Mouse (Mus musculus) heart, embryonic 13.5 days (tissue): Measurements from ENCODE around the gene Jchain. TPM values are rescaled to one million over a fixed set of nuclear protein-coding genes. Genes with fewer than 3 reads are reported as not detected.

Experiments
- ATAC-seq: fragments of 200-750 bp; cut with Nextera tagmentation; 2 replicates; pipeline ENCODE4 v1.8.0; 2017; ENCODE audit warnings: moderate TSS enrichment; ENCODE audit not compliant: insufficient number of reproducible peaks, low FRiP score, low TSS enrichment; ENCODE audit errors: extremely low read depth
- H3K27ac ChIP-seq: fragments of 300-500 bp; sonication (generic); replicated peaks from 2 replicates; pipeline ENCODE4 v1.5.1; 2015; ENCODE audit warnings: moderate library complexity, mild to moderate bottlenecking, inconsistent platforms
- H3K27me3 ChIP-seq: fragments of 300-500 bp; sonication (generic); replicated peaks from 2 replicates; pipeline ENCODE4 v1.6.1; 2015; ENCODE audit warnings: mild to moderate bottlenecking, inconsistent platforms
- H3K36me3 ChIP-seq: fragments of 300-500 bp; sonication (generic); 2 replicates; pipeline ENCODE4 v1.6.1; 2015; ENCODE audit warnings: mild to moderate bottlenecking, inconsistent platforms
- H3K4me1 ChIP-seq: fragments of 300-500 bp; sonication (generic); 2 replicates; pipeline ENCODE4 v1.6.1; 2015; ENCODE audit warnings: inconsistent platforms
- H3K4me2 ChIP-seq: fragments of 300-500 bp; sonication (generic); 2 replicates; pipeline ENCODE4 v1.6.1; 2015; ENCODE audit warnings: inconsistent platforms, mild to moderate bottlenecking, moderate library complexity
- H3K4me3 ChIP-seq: fragments of 300-500 bp; sonication (generic); 2 replicates; pipeline ENCODE4 v1.5.1; 2015; ENCODE audit warnings: moderate library complexity, mild to moderate bottlenecking, inconsistent platforms
- H3K9ac ChIP-seq: fragments of 300-500 bp; sonication (generic); 2 replicates; pipeline ENCODE4 v1.6.1; 2015; ENCODE audit warnings: inconsistent platforms, mild to moderate bottlenecking, moderate library complexity
- H3K9me3 ChIP-seq: fragments of 300-500 bp; sonication (generic); 2 replicates; pipeline ENCODE4 v1.6.1; 2016; ENCODE audit warnings: inconsistent platforms
- WGBS: fragments of 180-500 bp; shearing (Covaris S2); methylation state at CpG from one replicate; pipeline ENCODE4 v1.1.7; 2015; ENCODE audit warnings: mixed read lengths; 5-methylcytosine and 5-hydroxymethylcytosine counted together
- polyA plus RNA-seq: library from polyadenylated mRNA; unstranded; fragments of >200 nt; fragmentation: Nextera tagmentation; extraction: Ambion mirVana; gene quantifications from 2 replicates; pipeline ENCODE4 v1.2.1, GENCODE M21; 2015

Jchain gene
- polyA plus RNA-seq, result 0.29 and 0.32 TPM in 2 replicates

DNA sequence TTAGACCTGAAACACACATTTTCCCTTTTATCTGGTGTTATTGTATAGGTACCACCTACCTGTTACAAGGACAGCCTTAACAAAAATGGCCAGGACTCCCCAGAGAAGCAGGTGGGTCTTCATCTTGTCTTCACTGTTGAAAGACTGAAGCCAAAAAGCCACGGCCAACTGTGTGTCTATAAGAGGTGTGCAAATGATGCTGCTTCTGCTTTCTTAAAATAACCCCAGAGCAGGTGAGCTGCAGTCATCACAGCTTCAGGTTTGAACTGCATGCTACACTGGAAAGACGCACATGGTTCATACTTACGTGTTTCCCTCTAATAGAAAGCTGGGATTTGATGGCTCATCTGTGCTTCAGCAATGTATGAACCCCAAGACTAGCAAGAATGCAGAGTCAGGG, at the start of gene Jchain:
Gene Jchain, minus strand, starts transcription at position 235 of the 400 bp plus-strand sequence.
- WGBS, result 73% methylated on average over 3 of the region's 3 CpGs
- no peak for ATAC-seq
- no peaks in the 10 kb centered on the region for H3K36me3 ChIP-seq
- no peak within 1 kb of the TSS for H3K27ac ChIP-seq
- no peaks in the 10 kb centered on the region for H3K27me3 ChIP-seq
- peaks cover 3% of the 10 kb centered on the region for H3K4me1 ChIP-seq
- H3K4me3 ChIP-seq, result no peak within 1 kb of the TSS
- H3K4me2 ChIP-seq, result no peak within 1 kb of the TSS
- H3K9me3 ChIP-seq, result no peaks in the 10 kb centered on the region
- H3K9ac ChIP-seq, result no peak within 1 kb of the TSS

DNA sequence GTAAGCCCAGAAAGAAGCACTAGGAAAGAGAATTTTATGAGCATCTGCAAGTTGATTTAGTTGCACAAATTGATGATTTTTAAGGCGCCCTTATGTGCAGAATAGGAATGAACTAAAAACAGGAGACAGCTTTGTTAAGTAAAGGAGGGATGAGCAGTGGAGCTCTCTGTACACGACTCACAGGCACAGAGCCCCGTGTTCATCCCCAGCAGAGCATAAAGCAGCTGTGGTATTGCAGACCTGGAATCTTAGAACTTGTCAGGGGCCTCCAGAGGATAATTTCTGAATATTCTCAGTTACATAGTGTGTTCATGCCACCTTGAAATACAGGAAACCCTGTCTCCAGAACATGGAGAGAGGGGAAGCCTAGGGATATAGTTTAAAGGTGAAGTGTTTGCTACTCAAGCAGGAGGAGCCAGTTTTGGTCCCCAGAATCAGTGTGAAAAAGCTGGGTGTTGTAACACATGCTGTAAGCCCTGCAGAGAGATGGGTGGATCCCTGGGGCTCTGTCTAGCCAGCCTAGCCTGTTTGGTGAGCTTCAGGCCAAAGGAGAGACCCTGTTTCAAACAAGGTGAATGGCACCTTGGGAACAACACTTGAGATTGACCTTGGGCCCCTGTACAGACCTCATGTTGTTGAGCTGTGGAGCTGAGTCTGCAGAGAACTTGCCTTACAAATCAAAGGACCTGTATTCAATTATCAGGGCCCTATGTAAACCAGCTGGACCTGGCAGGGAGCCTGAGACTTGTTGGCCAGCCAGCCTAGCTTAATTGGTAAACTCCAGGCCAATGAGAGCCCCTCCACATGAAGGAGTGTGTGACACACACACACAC, 48.0 kb upstream of the Jchain start:
- peaks cover 9% of the 10 kb centered on the region for H3K4me1 ChIP-seq
- H3K4me2 ChIP-seq, result no peak overlapping the region
- no peak for ATAC-seq
- H3K27ac ChIP-seq, result 0 out of 2 replicates have a peak overlapping the region, but pooled peaks have one; percentile 8
- no peak overlapping the region for H3K4me3 ChIP-seq
- H3K27me3 ChIP-seq, result no peaks in the 10 kb centered on the region
- H3K9ac ChIP-seq, result peak overlapping the region; percentile 29; the same call in 1 of the 2 replicates
- peaks cover 18% of the 10 kb centered on the region for H3K36me3 ChIP-seq
- H3K9me3 ChIP-seq, result no peaks in the 10 kb centered on the region
- 55% methylated on average over 3 of the region's 3 CpGs for WGBS

DNA sequence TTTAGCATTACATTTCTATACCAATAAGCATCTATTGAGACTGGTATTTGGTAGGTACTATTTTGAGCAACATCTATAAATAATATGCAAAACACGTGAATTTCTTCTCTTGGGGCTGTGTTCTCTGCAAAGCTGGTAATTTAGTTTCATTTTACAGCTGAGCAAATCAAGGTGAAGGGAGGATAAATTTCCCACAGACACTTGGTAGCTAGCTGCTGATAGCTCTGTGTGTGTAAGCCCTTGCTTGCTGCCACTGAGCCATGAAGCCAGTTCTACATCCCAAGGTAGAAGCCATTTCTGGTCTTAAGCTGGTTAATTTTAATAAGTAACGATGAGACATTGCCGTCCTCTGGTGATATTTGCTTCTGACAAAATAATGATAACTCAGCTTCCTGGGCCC, 47.1 kb upstream of the Jchain start:
- Histone ChIP-seq H3K4me2 (no peak overlapping the region), H3K36me3 (peaks cover 25% of the 10 kb centered on the region), H3K4me3 (no peak overlapping the region), H3K27me3 (no peaks in the 10 kb centered on the region), H3K27ac (no peak overlapping the region), H3K9me3 (no peaks in the 10 kb centered on the region), H3K9ac (no peak overlapping the region), H3K4me1 (peaks cover 9% of the 10 kb centered on the region)
- no peak for ATAC-seq
- 80% methylated on average over 3 of the region's 3 CpGs for WGBS

DNA sequence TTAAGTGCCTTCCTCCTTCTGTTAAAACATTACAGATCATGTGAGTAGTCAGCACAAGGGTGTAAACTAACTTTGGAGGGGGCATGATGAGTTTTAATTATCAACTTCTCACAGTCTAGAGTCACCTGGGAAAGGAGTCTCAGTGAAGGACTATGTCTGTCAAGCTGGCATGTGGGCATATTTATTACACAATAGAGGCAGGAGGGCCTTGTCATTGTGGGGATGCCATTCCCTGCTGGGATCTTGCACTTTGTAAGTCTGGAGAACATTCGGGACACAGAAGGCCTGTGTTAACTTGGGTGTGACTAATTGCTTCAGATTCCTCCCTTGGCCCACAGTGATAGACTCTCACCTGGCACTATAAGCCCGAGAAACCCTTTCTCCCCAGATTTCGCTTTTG, 41.9 kb upstream of the Jchain start:
- no peak overlapping the region for H3K4me2 ChIP-seq

DNA sequence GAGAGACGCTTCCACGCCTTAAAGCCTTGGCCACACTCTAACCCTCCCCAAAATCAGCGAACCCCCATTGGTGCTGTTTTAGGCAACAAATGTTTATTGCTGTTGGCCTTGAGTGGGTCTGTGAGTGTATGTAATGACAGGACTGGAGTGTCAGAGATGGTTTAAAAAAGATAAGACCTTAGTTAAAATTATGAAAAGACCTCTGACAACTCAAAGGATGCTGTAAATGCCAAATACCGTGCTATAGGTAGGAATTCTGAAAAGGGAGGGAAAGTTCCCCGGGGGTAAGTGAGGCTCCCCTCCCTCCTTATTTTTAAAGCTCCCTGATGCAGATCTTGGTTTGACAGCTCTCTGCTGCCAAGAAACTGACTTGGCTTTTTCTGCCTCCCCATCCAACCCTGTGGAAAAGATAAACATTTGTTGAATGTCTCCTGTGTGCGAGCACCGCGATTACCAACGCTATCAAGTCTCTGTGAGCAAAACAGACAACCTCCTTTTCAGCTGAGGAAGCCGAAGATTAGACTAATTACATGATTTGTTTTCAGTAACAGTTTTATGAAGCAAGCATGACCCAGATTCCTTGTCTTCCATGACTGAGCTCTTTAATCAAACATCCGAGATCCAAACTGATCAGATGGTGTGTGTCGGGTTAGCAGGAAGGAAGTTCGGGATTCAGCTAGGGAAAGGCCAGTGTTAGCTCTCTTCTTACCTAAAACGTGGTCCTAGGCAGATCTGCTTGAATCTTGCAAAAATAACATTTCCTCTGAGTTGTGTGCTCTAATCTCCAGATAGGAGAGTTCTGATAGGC, 38.5 kb upstream of the Jchain start:
- 4% methylated on average over 14 of the region's 14 CpGs for WGBS
- H3K27me3 ChIP-seq, result no peaks in the 10 kb centered on the region
- H3K27ac ChIP-seq, result peak overlapping the region; percentile 95
- H3K36me3 ChIP-seq, result peaks cover 17% of the 10 kb centered on the region
- no peak for ATAC-seq
- peak overlapping the region; percentile 95 for H3K9ac ChIP-seq
- peaks cover 22% of the 10 kb centered on the region for H3K4me1 ChIP-seq
- H3K4me3 ChIP-seq, result peak overlapping the region; percentile 92
- peak overlapping the region; percentile 89 for H3K4me2 ChIP-seq
- no peaks in the 10 kb centered on the region for H3K9me3 ChIP-seq

More for the DNA sequence above, 41.9 kb upstream of the Jchain start:
- Histone ChIP-seq H3K4me3 (no peak overlapping the region), H3K4me1 (peaks cover 17% of the 10 kb centered on the region), H3K27me3 (no peaks in the 10 kb centered on the region), H3K36me3 (peaks cover 24% of the 10 kb centered on the region), H3K27ac (no peak overlapping the region), H3K9me3 (no peaks in the 10 kb centered on the region), H3K9ac (no peak overlapping the region)
- 84% methylated on average over 3 of the region's 3 CpGs for WGBS
- ATAC-seq, result no peak

DNA sequence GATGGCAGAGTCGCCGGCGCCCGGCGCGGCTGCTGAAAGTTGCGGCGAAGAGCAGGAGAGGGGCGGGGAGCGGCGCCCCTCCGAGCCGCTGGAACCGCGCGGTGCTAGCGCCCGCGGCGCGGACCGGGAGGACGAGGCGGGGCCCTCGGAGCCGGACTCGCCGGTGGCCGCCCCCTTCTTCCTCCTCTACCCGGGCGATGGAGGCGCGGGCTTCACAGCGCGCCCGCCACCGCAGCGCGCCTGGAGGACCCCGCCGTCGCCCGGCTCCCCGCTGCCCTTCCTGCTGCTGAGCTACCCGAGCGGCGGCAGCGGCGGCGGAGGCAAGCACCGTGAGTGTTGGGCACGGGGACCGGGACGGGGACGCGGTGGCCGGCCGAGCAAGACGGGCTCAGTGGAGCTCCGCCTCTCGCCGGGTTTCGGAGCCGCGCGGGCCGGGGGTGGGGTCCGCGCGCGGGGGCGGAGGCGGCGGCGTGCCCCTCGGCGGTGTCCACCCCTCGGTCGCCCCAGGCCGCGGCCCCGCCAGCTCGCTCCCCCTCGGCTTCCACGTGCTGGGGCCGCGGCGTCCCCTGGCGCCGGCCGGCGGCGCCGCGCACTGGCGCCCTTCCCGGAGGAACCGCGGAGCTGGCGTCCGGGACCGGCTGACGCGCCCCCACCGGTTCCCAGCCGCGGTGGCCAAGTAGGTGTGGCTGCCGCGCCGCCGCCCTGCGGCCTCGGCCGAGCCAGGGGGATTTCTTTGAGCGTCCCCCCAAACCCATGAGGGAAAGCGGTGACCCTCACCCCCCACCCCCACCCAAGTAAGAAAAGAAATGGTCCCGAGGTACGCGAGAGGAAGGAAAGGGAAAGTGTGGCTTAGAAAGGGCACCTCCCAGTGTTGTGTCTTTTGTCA, 37.7 kb upstream of the Jchain start:
- peak overlapping the region; percentile 95 for H3K27ac ChIP-seq

DNA sequence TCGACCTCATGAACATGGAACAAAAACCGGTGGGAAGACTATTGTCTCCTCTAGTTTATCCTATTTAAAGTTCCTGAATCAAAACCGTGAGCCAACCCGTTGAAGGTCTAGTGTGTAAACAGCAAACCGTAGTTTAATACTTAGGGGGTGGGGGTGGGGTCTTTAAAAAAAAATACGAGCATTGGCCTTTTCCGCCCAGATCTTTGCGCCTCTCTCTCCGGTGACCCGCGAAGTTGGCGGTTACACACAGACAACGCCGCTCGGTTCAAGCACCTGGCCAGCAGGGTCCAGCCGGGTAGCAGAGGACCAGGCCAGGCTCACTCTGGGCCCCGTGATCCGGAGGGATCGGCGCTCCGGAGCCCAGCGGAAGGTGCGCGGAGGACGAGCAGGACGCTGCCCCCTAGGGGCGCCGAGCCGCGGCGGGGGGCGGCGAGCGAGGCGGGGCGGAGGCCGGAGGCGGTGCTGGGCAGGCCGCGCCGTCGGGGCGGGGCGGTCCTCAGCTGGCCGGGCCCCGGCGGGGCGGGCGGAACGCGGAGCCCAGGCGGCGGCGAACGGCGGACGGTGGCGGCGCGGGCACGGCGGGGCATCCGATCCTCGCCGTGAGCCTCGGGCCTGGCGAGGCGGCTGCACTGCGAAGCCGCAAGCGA, 36.9 kb upstream of the Jchain start, which contains the start of gene Rufy3:
Gene Rufy3, plus strand, starts transcription at position 540 of the 647 bp plus-strand sequence.
- Histone ChIP-seq H3K27me3 (no peaks in the 10 kb centered on the region), H3K4me1 (peaks cover 22% of the 10 kb centered on the region), H3K4me2 (peak within 1 kb of the TSS; percentile 89), H3K27ac (peak within 1 kb of the TSS; percentile 95), H3K36me3 (0 out of 2 replicates have a peak, but pooled peaks cover 5% of the 10 kb centered on the region), H3K4me3 (peak within 1 kb of the TSS; percentile 92), H3K9me3 (no peaks in the 10 kb centered on the region), H3K9ac (peak within 1 kb of the TSS; percentile 95)
- under 1% methylated on average over 59 of the region's 71 CpGs for WGBS
- peak; percentile 89 for ATAC-seq

More for the DNA sequence above, 37.7 kb upstream of the Jchain start:
- Histone ChIP-seq H3K9me3 (no peaks in the 10 kb centered on the region), H3K27me3 (no peaks in the 10 kb centered on the region), H3K4me1 (peaks cover 22% of the 10 kb centered on the region), H3K4me3 (peak overlapping the region; percentile 92), H3K4me2 (peak overlapping the region; percentile 89), H3K36me3 (peaks cover 9% of the 10 kb centered on the region), H3K9ac (peak overlapping the region; percentile 95)
- peak; percentile 65 for ATAC-seq
- 3% methylated on average over 87 of the region's 119 CpGs for WGBS

DNA sequence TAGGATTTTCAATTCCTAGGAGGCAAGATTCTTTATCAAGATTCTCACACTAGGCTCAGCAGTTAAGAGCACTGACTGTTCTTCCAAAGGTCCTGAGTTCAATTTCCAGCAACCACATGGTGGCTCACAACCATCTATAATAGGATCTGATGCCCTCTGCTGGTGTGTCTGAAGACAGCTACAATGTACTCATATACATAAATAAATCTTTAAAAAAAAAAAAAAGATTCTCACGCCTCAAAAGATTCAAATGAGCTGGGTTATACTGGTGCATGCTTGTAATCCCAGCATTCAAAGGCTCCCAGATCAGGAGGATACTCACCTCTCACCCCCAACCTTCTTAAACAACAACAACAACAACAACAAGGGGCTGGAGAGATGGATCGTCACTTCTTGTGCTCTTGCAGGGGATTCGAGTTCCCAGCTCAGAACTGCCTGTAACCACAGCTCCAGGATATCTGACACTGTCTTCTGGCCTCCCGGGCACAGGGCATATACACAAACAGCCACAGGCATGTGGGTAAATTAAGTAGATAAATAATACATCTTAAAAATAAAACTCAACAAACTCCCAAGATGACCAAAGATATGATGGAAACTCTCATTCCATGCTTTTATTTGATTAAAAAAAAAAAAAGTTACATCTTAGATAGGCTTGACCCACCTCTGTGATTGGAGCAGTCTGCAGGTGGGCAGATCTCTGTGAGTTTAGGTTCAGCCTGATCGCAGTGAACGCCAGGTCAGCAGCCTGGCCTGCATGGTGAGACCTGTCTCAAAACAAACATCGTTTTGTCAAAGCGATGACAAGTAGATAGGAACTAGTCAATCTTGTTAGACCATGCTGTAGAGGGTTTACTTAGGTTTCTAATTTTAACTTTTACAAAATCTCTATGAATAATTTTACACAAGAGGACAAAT, 35.4 kb upstream of the Jchain start:
- ATAC-seq, result no peak
- no peak overlapping the region for H3K27ac ChIP-seq
- H3K36me3 ChIP-seq, result 0 out of 2 replicates have a peak, but pooled peaks cover 2% of the 10 kb centered on the region
- H3K9ac ChIP-seq, result no peak overlapping the region
- no peak overlapping the region for H3K4me3 ChIP-seq
- 62% methylated on average over 8 of the region's 8 CpGs for WGBS
- H3K9me3 ChIP-seq, result no peaks in the 10 kb centered on the region
- peaks cover 22% of the 10 kb centered on the region for H3K4me1 ChIP-seq
- no peak overlapping the region for H3K4me2 ChIP-seq
- no peaks in the 10 kb centered on the region for H3K27me3 ChIP-seq

DNA sequence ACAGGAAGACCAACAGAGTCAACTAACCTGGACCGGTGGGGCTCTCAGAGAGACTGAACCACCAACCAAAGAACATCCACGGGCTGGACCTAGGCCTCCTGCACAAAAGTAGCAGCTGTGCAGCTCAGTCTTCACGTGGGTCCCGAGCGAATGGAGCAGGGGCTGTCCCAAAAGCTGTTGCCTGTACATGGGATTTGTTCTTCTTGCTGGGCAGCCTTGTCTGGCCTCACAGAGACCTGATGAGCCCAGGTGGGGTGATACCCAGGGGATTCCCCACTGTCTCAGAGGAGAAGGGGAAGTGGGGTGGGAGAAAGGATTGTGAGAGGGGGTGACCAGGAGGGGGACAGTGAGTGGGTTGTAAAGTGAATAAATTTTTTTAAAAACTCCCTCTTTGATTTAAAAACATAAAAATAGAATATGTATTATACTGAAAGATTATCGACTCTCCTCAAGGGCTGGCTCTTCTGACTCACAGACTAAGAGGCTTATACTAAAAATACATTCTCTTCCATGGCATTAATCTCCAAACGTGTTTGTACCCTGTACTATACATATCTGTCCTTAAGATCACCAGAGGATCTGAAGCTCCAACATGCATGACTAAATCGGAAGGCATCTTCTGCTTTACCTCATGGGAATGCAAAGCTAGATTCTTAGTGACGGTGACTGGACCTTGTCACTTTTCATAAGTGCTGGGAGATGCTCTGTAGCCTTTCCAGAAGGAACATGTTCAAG, 33.6 kb upstream of the Jchain start:
- Histone ChIP-seq H3K9me3 (no peaks in the 10 kb centered on the region), H3K4me1 (peaks cover 14% of the 10 kb centered on the region), H3K27ac (no peak overlapping the region), H3K27me3 (no peaks in the 10 kb centered on the region), H3K4me3 (no peak overlapping the region), H3K9ac (no peak overlapping the region), H3K4me2 (no peak overlapping the region), H3K36me3 (peaks cover 14% of the 10 kb centered on the region)
- WGBS, result 71% methylated on average over 9 of the region's 9 CpGs
- ATAC-seq, result no peak
